Comparison of ENCODE assay signal across 9 mouse cellular contexts in genomic region chr9:116138595-116139134, GRCm38 (mm10). TPM values are rescaled to one million over a fixed set of nuclear protein-coding genes. Genes with fewer than 3 reads are reported as not detected.
DNase-seq lines count a peak whose midpoint lies in the region; TF ChIP-seq lines count a peak whose summit lies in the region.
"Had no signal": no experiment of that assay in that cellular context is flagged by ENCODE, and none has a peak within 500 bp of the region (broad histone marks: within the 10 kb centered on the region; RNA-seq: fewer than 3 reads in every experiment).

No protein-coding gene starts in this region.

- 79% methylated on average over 11 of the region's 11 CpGs for WGBS in small intestine, adult 2 months
- WGBS in cerebellum, adult 2 months: 15% methylated on average over 11 of the region's 11 CpGs

- no peak overlapping the region for H3K4me3 ChIP-seq in embryonic fibroblast, embryonic 13.5 days (ENCODE audit: insufficient read depth, low read length)
- no peak overlapping the region for H3K4me3 ChIP-seq in small intestine, adult 2 months (ENCODE audit: low read depth, low read length)
- H3K4me3 ChIP-seq in cerebellum, adult 2 months (replicated peaks; ENCODE audit: insufficient read depth, low read depth, low read length): no peak overlapping the region

- H3K27ac ChIP-seq in embryonic fibroblast, embryonic 13.5 days (ENCODE audit: insufficient read depth, low read length): peak overlapping the region; percentile 19; the same call in 1 of the 2 replicates
- peak overlapping the region; percentile 36 for H3K27ac ChIP-seq in small intestine, adult 2 months (ENCODE audit: insufficient read depth, low read depth, low read length)
- H3K27ac ChIP-seq in cerebellum, adult 2 months (ENCODE audit: insufficient read depth, low read length): no peak overlapping the region

- H3K36me3 ChIP-seq in small intestine, adult 2 months (ENCODE audit: control insufficient read depth, insufficient read depth, low read length): no peaks in the 10 kb centered on the region

- TF ChIP-seq POLR2A in embryonic fibroblast, embryonic 13.5 days (IDR thresholded peaks at IDR 0.05; ENCODE audit: low read depth, low read length): no peak
- no peak for TF ChIP-seq POLR2A in small intestine, adult 2 months (IDR thresholded peaks at IDR 0.05; ENCODE audit: low read depth, low read length)
- no peak for TF ChIP-seq POLR2A in cerebellum, adult 2 months (IDR thresholded peaks at IDR 0.05; ENCODE audit: borderline replicate concordance, insufficient read depth, low read length)

- H3K27me3 ChIP-seq in small intestine, adult 2 months (ENCODE audit: control insufficient read depth, insufficient read depth, low read length): no peaks in the 10 kb centered on the region
- no peaks in the 10 kb centered on the region for H3K27me3 ChIP-seq in cerebellum, adult 2 months (ENCODE audit: control insufficient read depth, insufficient read depth, low read length)

- H3K4me1 ChIP-seq in embryonic fibroblast, embryonic 13.5 days (ENCODE audit: control insufficient read depth, insufficient read depth, low read length): no peaks in the 10 kb centered on the region
- H3K4me1 ChIP-seq in small intestine, adult 2 months (ENCODE audit: control insufficient read depth, insufficient read depth, insufficient read length, low read length): peaks cover 18% of the 10 kb centered on the region
- H3K4me1 ChIP-seq in cerebellum, adult 2 months (ENCODE audit: control insufficient read depth, insufficient read depth, low read length): no peaks in the 10 kb centered on the region

- peak; percentile 46 to 60 for DNase-seq in right cerebral cortex, adult 2 months (ENCODE audit: low spot score in 2 of 2)
- no peak for DNase-seq in right cerebral cortex, postnatal 25 days
- peak; percentile 41 to 53 for DNase-seq in layer of hippocampus, postnatal 36 days
- no peak for DNase-seq in urinary bladder, postnatal 10 days (ENCODE audit: low spot score)
- no peak for DNase-seq in frontal cortex, postnatal 10 days (ENCODE audit: low spot score in 2 of 2)
- no peak for DNase-seq in cerebellum, adult 2 months
- DNase-seq: lung, embryonic 14.5 days had no signal

- no peak for TF ChIP-seq CTCF in embryonic fibroblast, embryonic 13.5 days (IDR thresholded peaks at IDR 0.05; ENCODE audit: borderline replicate concordance, insufficient read depth, low read length)
- no peak for TF ChIP-seq CTCF in small intestine, adult 2 months (IDR thresholded peaks at IDR 0.05; ENCODE audit: extremely low read depth, insufficient read length, insufficient replicate concordance, low read depth, low read length)
- no peak for TF ChIP-seq CTCF in cerebellum, adult 2 months (IDR thresholded peaks at IDR 0.05; ENCODE audit: borderline replicate concordance, insufficient read depth, low read depth, low read length)

RNA-seq across cellular contexts. Expression of gene Tgfbr2, which starts 36.5 kb away (rescaled TPM):
- polyA plus RNA-seq in embryonic fibroblast, embryonic 13.5 days (2011; ENCODE audit: insufficient read length, low read depth, missing spikeins): 91.6 and 117 TPM in 2 replicates
- 10 to 100 TPM; 10.6 to 12.6 TPM for total RNA-seq in layer of hippocampus, postnatal 36 days (2021)
- 19.6 and 27.2 TPM in 2 replicates for polyA plus RNA-seq in small intestine, adult 2 months (2012; rRNA removed)
- polyA plus RNA-seq in cerebellum, adult 2 months (2012; rRNA removed): 7.6 and 8.1 TPM in 2 replicates

Comparison
In these comparisons a context has a peak if more than half of its experiments do, and no peak if none do; other contexts are left out.
1. DNase-seq: peak in right cerebral cortex, adult 2 months (2 of 2) and layer of hippocampus, postnatal 36 days (2 of 2); none in right cerebral cortex, postnatal 25 days (single experiment), urinary bladder, postnatal 10 days (single experiment), frontal cortex, postnatal 10 days (0 of 2) and cerebellum, adult 2 months (0 of 2).